Mouse (Mus musculus): ENCODE measurements around the gene Mybl2. TPM values are rescaled to one million over a fixed set of nuclear protein-coding genes. Genes with fewer than 3 reads are reported as not detected.

Gene Mybl2
- polyA plus RNA-seq (2015; fragmentation: Nextera tagmentation; extraction: Ambion mirVana) = 1.9 and 3.9 TPM in 2 replicates

GRCm38 (mm10) chr2:163054335-163054840 lies at the start of gene Mybl2:
TSS of gene Mybl2 (plus strand) at chr2:163054687.
- ATAC-seq = peak; percentile 99
- under 1% methylated on average over 48 of the region's 48 CpGs for WGBS
- Histone ChIP-seq H3K36me3 (ENCODE audit: control insufficient read depth, insufficient read depth, low read length) (no peaks in the 10 kb centered on the region), H3K27ac (ENCODE audit: low read length) (no peak within 1 kb of the TSS), H3K4me2 (ENCODE audit: low read length) (peak within 1 kb of the TSS; percentile 100), H3K4me1 (ENCODE audit: control insufficient read depth, insufficient read depth, low read length) (peaks cover 15% of the 10 kb centered on the region), H3K27me3 (ENCODE audit: control insufficient read depth, insufficient read depth, low read depth, low read length) (peaks cover 6% of the 10 kb centered on the region), H3K9me3 (replicated peaks; ENCODE audit: control insufficient read depth, low read length, poor library complexity, severe bottlenecking) (no peaks in the 10 kb centered on the region), H3K4me3 (ENCODE audit: low read depth, low read length) (peak within 1 kb of the TSS; percentile 48), H3K9ac (ENCODE audit: low read depth, low read length) (peak within 1 kb of the TSS; percentile 53)

- H3K9ac ChIP-seq (ENCODE audit: low read depth, low read length) = no peak overlapping the region
- no peak for ATAC-seq
- H3K9me3 ChIP-seq (replicated peaks; ENCODE audit: control insufficient read depth, low read length, poor library complexity, severe bottlenecking) = no peaks in the 10 kb centered on the region
- H3K27ac ChIP-seq (ENCODE audit: low read length) = no peak overlapping the region
- WGBS = 85% methylated on average over 4 of the region's 4 CpGs
- H3K27me3 ChIP-seq (ENCODE audit: control insufficient read depth, insufficient read depth, low read depth, low read length) = peaks cover 3% of the 10 kb centered on the region; the same call in 1 of the 2 replicates
- no peak overlapping the region for H3K4me2 ChIP-seq (ENCODE audit: low read length)
- no peak overlapping the region for H3K4me3 ChIP-seq (ENCODE audit: low read depth, low read length)
- H3K4me1 ChIP-seq (ENCODE audit: control insufficient read depth, insufficient read depth, low read length) = no peaks in the 10 kb centered on the region
- no peaks in the 10 kb centered on the region for H3K36me3 ChIP-seq (ENCODE audit: control insufficient read depth, insufficient read depth, low read length)
These were observed 47.2 kb upstream of the Mybl2 start for GRCm38 (mm10) chr2:163007299-163007698.

- Histone ChIP-seq H3K4me1 (ENCODE audit: control insufficient read depth, insufficient read depth, low read length) (peaks cover 12% of the 10 kb centered on the region), H3K4me3 (ENCODE audit: low read depth, low read length) (peak within 1 kb of the TSS; percentile 94), H3K9me3 (replicated peaks; ENCODE audit: control insufficient read depth, low read length, poor library complexity, severe bottlenecking) (no peaks in the 10 kb centered on the region), H3K36me3 (ENCODE audit: control insufficient read depth, insufficient read depth, low read length) (no peaks in the 10 kb centered on the region), H3K27me3 (ENCODE audit: control insufficient read depth, insufficient read depth, low read depth, low read length) (no peaks in the 10 kb centered on the region), H3K4me2 (ENCODE audit: low read length) (peak within 1 kb of the TSS; percentile 69), H3K27ac (ENCODE audit: low read length) (peak within 1 kb of the TSS; percentile 86), H3K9ac (ENCODE audit: low read depth, low read length) (peak within 1 kb of the TSS; percentile 88)
- peak; percentile 96 for ATAC-seq
- under 1% methylated on average over 57 of the region's 57 CpGs for WGBS
These were observed 37.4 kb upstream of the Mybl2 start, which contains the start of gene Ift52 for GRCm38 (mm10) chr2:163016916-163017743. TSS of gene Ift52 (plus strand) at chr2:163017354.

GRCm38 (mm10) chr2:163031289-163031688 lies 23.2 kb upstream of the Mybl2 start:
- H3K9me3 ChIP-seq (replicated peaks; ENCODE audit: control insufficient read depth, low read length, poor library complexity, severe bottlenecking) = no peaks in the 10 kb centered on the region
- no peak overlapping the region for H3K27ac ChIP-seq (ENCODE audit: low read length)
- no peak overlapping the region for H3K4me2 ChIP-seq (ENCODE audit: low read length)
- H3K9ac ChIP-seq (ENCODE audit: low read depth, low read length) = no peak overlapping the region
- no peaks in the 10 kb centered on the region for H3K4me1 ChIP-seq (ENCODE audit: control insufficient read depth, insufficient read depth, low read length)
- no peak for ATAC-seq
- peaks cover 36% of the 10 kb centered on the region for H3K36me3 ChIP-seq (ENCODE audit: control insufficient read depth, insufficient read depth, low read length)
- no peak overlapping the region for H3K4me3 ChIP-seq (ENCODE audit: low read depth, low read length)
- H3K27me3 ChIP-seq (ENCODE audit: control insufficient read depth, insufficient read depth, low read depth, low read length) = no peaks in the 10 kb centered on the region
- WGBS = 92% methylated on average over 5 of the region's 5 CpGs

- H3K27ac ChIP-seq (ENCODE audit: low read length) = no peak overlapping the region
- H3K27me3 ChIP-seq (ENCODE audit: control insufficient read depth, insufficient read depth, low read depth, low read length) = no peaks in the 10 kb centered on the region
- ATAC-seq = no peak
- H3K4me1 ChIP-seq (ENCODE audit: control insufficient read depth, insufficient read depth, low read length) = no peaks in the 10 kb centered on the region
- WGBS = 87% methylated on average over 2 of the region's 2 CpGs
- no peaks in the 10 kb centered on the region for H3K9me3 ChIP-seq (replicated peaks; ENCODE audit: control insufficient read depth, low read length, poor library complexity, severe bottlenecking)
- no peak overlapping the region for H3K9ac ChIP-seq (ENCODE audit: low read depth, low read length)
- no peak overlapping the region for H3K4me2 ChIP-seq (ENCODE audit: low read length)
- H3K4me3 ChIP-seq (ENCODE audit: low read depth, low read length) = no peak overlapping the region
- peaks cover 39% of the 10 kb centered on the region for H3K36me3 ChIP-seq (ENCODE audit: control insufficient read depth, insufficient read depth, low read length)
These were observed 22.7 kb upstream of the Mybl2 start for GRCm38 (mm10) chr2:163031757-163032156.

GRCm38 (mm10) chr2:163032622-163033021 lies 21.9 kb upstream of the Mybl2 start:
- H3K27ac ChIP-seq (ENCODE audit: low read length) = no peak overlapping the region
- no peaks in the 10 kb centered on the region for H3K27me3 ChIP-seq (ENCODE audit: control insufficient read depth, insufficient read depth, low read depth, low read length)
- no peak overlapping the region for H3K9ac ChIP-seq (ENCODE audit: low read depth, low read length)
- 42% methylated on average over 4 of the region's 4 CpGs for WGBS
- no peak for ATAC-seq
- H3K4me2 ChIP-seq (ENCODE audit: low read length) = no peak overlapping the region
- H3K4me1 ChIP-seq (ENCODE audit: control insufficient read depth, insufficient read depth, low read length) = no peaks in the 10 kb centered on the region
- no peaks in the 10 kb centered on the region for H3K9me3 ChIP-seq (replicated peaks; ENCODE audit: control insufficient read depth, low read length, poor library complexity, severe bottlenecking)
- H3K4me3 ChIP-seq (ENCODE audit: low read depth, low read length) = no peak overlapping the region
- H3K36me3 ChIP-seq (ENCODE audit: control insufficient read depth, insufficient read depth, low read length) = peaks cover 42% of the 10 kb centered on the region

- Histone ChIP-seq H3K4me3 (ENCODE audit: low read depth, low read length) (no peak overlapping the region), H3K4me2 (ENCODE audit: low read length) (no peak overlapping the region), H3K4me1 (ENCODE audit: control insufficient read depth, insufficient read depth, low read length) (no peaks in the 10 kb centered on the region), H3K27me3 (ENCODE audit: control insufficient read depth, insufficient read depth, low read depth, low read length) (no peaks in the 10 kb centered on the region), H3K9me3 (replicated peaks; ENCODE audit: control insufficient read depth, low read length, poor library complexity, severe bottlenecking) (no peaks in the 10 kb centered on the region), H3K9ac (ENCODE audit: low read depth, low read length) (no peak overlapping the region), H3K36me3 (ENCODE audit: control insufficient read depth, insufficient read depth, low read length) (peaks cover 31% of the 10 kb centered on the region), H3K27ac (ENCODE audit: low read length) (no peak overlapping the region)
- no peak for ATAC-seq
- WGBS = 93% methylated on average over 7 of the region's 7 CpGs
These were observed 14.5 kb upstream of the Mybl2 start for GRCm38 (mm10) chr2:163039940-163040339.

GRCm38 (mm10) chr2:163048125-163048524 lies 6.4 kb upstream of the Mybl2 start:
- H3K9ac ChIP-seq (ENCODE audit: low read depth, low read length) = no peak overlapping the region
- no peaks in the 10 kb centered on the region for H3K4me1 ChIP-seq (ENCODE audit: control insufficient read depth, insufficient read depth, low read length)
- peaks cover 10% of the 10 kb centered on the region for H3K36me3 ChIP-seq (ENCODE audit: control insufficient read depth, insufficient read depth, low read length)
- H3K27me3 ChIP-seq (ENCODE audit: control insufficient read depth, insufficient read depth, low read depth, low read length) = no peaks in the 10 kb centered on the region
- H3K4me3 ChIP-seq (ENCODE audit: low read depth, low read length) = peak overlapping the region; percentile 25
- H3K4me2 ChIP-seq (ENCODE audit: low read length) = peak overlapping the region; percentile 57
- no peak overlapping the region for H3K27ac ChIP-seq (ENCODE audit: low read length)
- 3% methylated on average over 10 of the region's 10 CpGs for WGBS
- no peaks in the 10 kb centered on the region for H3K9me3 ChIP-seq (replicated peaks; ENCODE audit: control insufficient read depth, low read length, poor library complexity, severe bottlenecking)
- ATAC-seq = peak; percentile 79

- ATAC-seq = no peak
- peaks cover 10% of the 10 kb centered on the region; the same call in 1 of the 2 replicates for H3K36me3 ChIP-seq (ENCODE audit: control insufficient read depth, insufficient read depth, low read length)
- 92% methylated on average over 2 of the region's 2 CpGs for WGBS
- no peaks in the 10 kb centered on the region for H3K27me3 ChIP-seq (ENCODE audit: control insufficient read depth, insufficient read depth, low read depth, low read length)
- no peaks in the 10 kb centered on the region for H3K9me3 ChIP-seq (replicated peaks; ENCODE audit: control insufficient read depth, low read length, poor library complexity, severe bottlenecking)
- H3K4me1 ChIP-seq (ENCODE audit: control insufficient read depth, insufficient read depth, low read length) = peaks cover 5% of the 10 kb centered on the region; the same call in 1 of the 2 replicates
- H3K9ac ChIP-seq (ENCODE audit: low read depth, low read length) = no peak overlapping the region
- no peak overlapping the region for H3K27ac ChIP-seq (ENCODE audit: low read length)
- no peak overlapping the region for H3K4me2 ChIP-seq (ENCODE audit: low read length)
- no peak overlapping the region for H3K4me3 ChIP-seq (ENCODE audit: low read depth, low read length)
These were observed 5.4 kb upstream of the Mybl2 start for GRCm38 (mm10) chr2:163049116-163049515.
